Mouse (Mus musculus) myocyte (in vitro differentiated cells): Measurements from ENCODE around the gene Acap1. TPM values are rescaled to one million over a fixed set of nuclear protein-coding genes. Genes with fewer than 3 reads are reported as not detected.
"Not testable (repeated sequence)": the region's sequence is repeated elsewhere in the genome, so short reads cannot be mapped to it uniquely, and the experiment has no call there.

ENCODE experiments used
- H3K27me3 ChIP-seq: one replicate; pipeline ENCODE4 v1.6.1; 2011; ENCODE audit not compliant: control insufficient read depth, insufficient read depth, insufficient read length
- H3K36me3 ChIP-seq: one replicate; pipeline ENCODE4 v1.6.1; 2011; ENCODE audit not compliant: control insufficient read depth, insufficient read depth
- H3K4me2 ChIP-seq: one replicate; pipeline ENCODE4 v1.6.1; 2011; ENCODE audit warnings: low read depth, control low read depth
- H3K4me3 ChIP-seq: one replicate; pipeline ENCODE4 v1.5.1; 2011; ENCODE audit warnings: mild to moderate bottlenecking, control low read depth, moderate library complexity
- H3K79me2 ChIP-seq: one replicate; pipeline ENCODE4 v1.6.1; 2011; ENCODE audit not compliant: control insufficient read depth, insufficient read depth
- H3ac ChIP-seq: one replicate; pipeline ENCODE4 v1.6.1; 2011; ENCODE audit not compliant: control insufficient read depth, insufficient read length
- CEBPB ChIP-seq: IDR thresholded peaks from 2 replicates; pipeline ENCODE4 v1.6.1; 2011; ENCODE audit warnings: mild to moderate bottlenecking, moderate library complexity; ENCODE audit not compliant: poor library complexity, insufficient read depth, severe bottlenecking
- E2F4 ChIP-seq: IDR thresholded peaks from one replicate; pipeline ENCODE4 v1.6.1; 2011; ENCODE audit warnings: mild to moderate bottlenecking, control low read depth, moderate library complexity; ENCODE audit not compliant: insufficient read depth
- MAX ChIP-seq: IDR thresholded peaks from one replicate; pipeline ENCODE4 v1.6.1; 2011; ENCODE audit warnings: low read depth, mild to moderate bottlenecking, control low read depth
- MYOD1 ChIP-seq, 3 experiments: IDR thresholded peaks; one replicate each; pipeline ENCODE4 v1.6.1; 2011; ENCODE audit warnings: control low read depth in 2 of 3, low read depth in 2 of 3, mild to moderate bottlenecking in 2 of 3, moderate library complexity in 1 of 3; ENCODE audit not compliant: insufficient read length in 2 of 3, control insufficient read depth in 1 of 3
- MYOG ChIP-seq, 3 experiments: IDR thresholded peaks; one replicate each; pipeline ENCODE4 v1.6.1; 2011; ENCODE audit warnings: control low read depth in 2 of 3, low read depth in 2 of 3, mild to moderate bottlenecking in 2 of 3; ENCODE audit not compliant: insufficient read length in 2 of 3, control insufficient read depth in 1 of 3, insufficient read depth in 1 of 3
- POLR2A ChIP-seq: IDR thresholded peaks from one replicate; pipeline ENCODE4 v1.6.1; 2011; ENCODE audit warnings: low read depth, mild to moderate bottlenecking, control low read depth, moderate library complexity; ENCODE audit not compliant: insufficient read length
- POLR2AphosphoS2 ChIP-seq: IDR thresholded peaks from one replicate; pipeline ENCODE4 v1.6.1; 2011; ENCODE audit warnings: low read depth, control low read depth; ENCODE audit not compliant: insufficient read length
- REST ChIP-seq: IDR thresholded peaks from one replicate; pipeline ENCODE4 v1.6.1; 2011; ENCODE audit warnings: mild to moderate bottlenecking, control low read depth, moderate library complexity; ENCODE audit not compliant: insufficient read depth, insufficient read length
- SRF ChIP-seq: IDR thresholded peaks from one replicate; pipeline ENCODE4 v1.6.1; 2011; ENCODE audit warnings: low read depth; ENCODE audit not compliant: control insufficient read depth, insufficient read length
- TCF12 ChIP-seq: IDR thresholded peaks from one replicate; pipeline ENCODE4 v1.6.1; 2011; ENCODE audit warnings: mild to moderate bottlenecking, control low read depth; ENCODE audit not compliant: poor library complexity, insufficient read depth, severe bottlenecking
- TCF3 ChIP-seq: IDR thresholded peaks from one replicate; pipeline ENCODE4 v1.6.1; 2011; ENCODE audit warnings: low read depth, control low read depth; ENCODE audit not compliant: insufficient read length
- USF1 ChIP-seq: IDR thresholded peaks from one replicate; pipeline ENCODE4 v1.6.1; 2011; ENCODE audit warnings: low read depth, mild to moderate bottlenecking, control low read depth, moderate library complexity
- polyA plus RNA-seq: library from polyadenylated mRNA; unstranded; fragments of >200 nt; fragmentation: generic; extraction: Trizol; gene quantifications from one replicate; pipeline ENCODE4 v1.2.1, GENCODE M21; 2012; ENCODE audit warnings: missing spikeins

Gene Acap1
- polyA plus RNA-seq, 1 experiment = 1.4 TPM

DNA sequence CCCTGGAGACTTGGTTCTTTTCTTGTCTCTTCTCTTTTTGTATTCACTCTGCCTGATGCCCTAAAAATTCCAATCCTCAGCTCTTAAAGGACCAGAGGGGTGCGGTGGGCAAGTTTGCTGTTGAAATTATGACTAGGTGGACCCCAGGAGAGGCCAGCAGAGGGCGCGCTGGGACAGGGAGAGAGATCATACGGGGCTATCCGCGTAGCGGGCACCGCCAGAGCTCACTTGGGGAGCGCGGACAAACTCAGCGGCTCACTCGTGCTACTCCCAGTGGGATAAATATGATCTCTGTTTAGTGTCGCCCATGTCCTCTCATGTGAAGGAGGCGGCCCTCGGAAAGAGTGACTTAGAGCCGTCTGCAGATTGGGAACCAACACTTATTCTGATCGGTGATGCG lies 38.8 kb upstream of the Acap1 start:
- Histone ChIP-seq H3K27me3 (peaks cover 35% of the 10 kb centered on the region), H3K4me3 (no peak overlapping the region), H3K4me2 (peak overlapping the region; percentile 90), H3ac (no peak overlapping the region), H3K36me3 (no peaks in the 10 kb centered on the region), H3K79me2 (no peaks in the 10 kb centered on the region)
- TF ChIP-seq POLR2A = no peak
- TF ChIP-seq E2F4 = peak; percentile 27
- TF ChIP-seq MYOG (IDR thresholded peaks at IDR 0.05; ENCODE audit: control insufficient read depth in 1 of 3, insufficient read depth in 1 of 3, insufficient read length in 2 of 3, low read depth in 2 of 3) = no peak
- TF ChIP-seq TCF3 = no peak
- no peak for TF ChIP-seq MAX

DNA sequence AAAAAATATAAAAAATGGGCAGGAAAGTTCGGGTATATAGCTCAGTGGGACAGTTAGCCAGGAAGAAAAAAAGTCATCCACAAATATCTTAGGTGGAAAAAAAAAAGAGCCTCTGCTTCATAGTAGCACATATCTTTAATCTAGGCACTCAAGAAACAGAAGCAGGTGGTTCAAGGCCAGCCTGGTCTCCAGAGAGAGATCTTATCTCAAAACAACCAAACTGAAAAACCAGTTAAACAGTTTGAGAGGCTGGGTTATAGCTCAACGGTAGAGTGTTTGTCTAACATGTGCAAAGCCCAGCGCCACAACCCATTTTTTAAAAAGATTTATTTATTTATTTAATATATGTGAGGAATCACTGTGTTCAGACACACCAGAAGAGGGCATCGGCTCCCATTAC lies 37.7 kb upstream of the Acap1 start:
- Histone ChIP-seq H3K36me3 (no peaks in the 10 kb centered on the region), H3K27me3 (peaks cover 26% of the 10 kb centered on the region), H3ac (no peak overlapping the region), H3K4me3 (no peak overlapping the region), H3K79me2 (no peaks in the 10 kb centered on the region), H3K4me2 (no peak overlapping the region)
- TF ChIP-seq TCF3 (no peak), MYOG (IDR thresholded peaks at IDR 0.05; ENCODE audit: control insufficient read depth in 1 of 3, insufficient read depth in 1 of 3, insufficient read length in 2 of 3, low read depth in 2 of 3) (no peak), E2F4 (no peak), MAX (no peak), USF1 (no peak), CEBPB (no peak), MYOD1 (IDR thresholded peaks at IDR 0.05; ENCODE audit: control insufficient read depth in 1 of 3, insufficient read length in 2 of 3, low read depth in 2 of 3) (no peak), TCF12 (no peak), POLR2AphosphoS2 (no peak), SRF (no peak), POLR2A (no peak), REST (no peak)

DNA sequence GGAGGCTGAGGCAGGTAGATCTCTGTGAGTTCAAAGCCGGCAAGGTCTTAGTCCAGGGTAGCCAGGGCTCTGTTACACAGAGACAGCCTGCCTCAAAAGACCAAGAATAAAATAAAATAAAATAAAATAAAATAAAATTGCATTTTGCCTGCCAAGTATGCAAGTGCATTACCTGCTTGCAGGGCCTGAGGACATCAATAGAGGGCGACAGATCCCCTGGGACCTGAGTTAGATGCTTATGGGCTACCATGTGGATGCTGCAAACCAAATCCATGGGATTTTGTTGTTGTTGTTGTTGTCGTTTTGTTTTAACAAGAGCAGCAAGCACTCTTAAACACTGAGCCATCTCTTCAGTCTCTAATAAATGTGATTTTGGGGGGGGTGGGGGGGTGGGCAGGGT lies 36.9 kb upstream of the Acap1 start:
- H3ac ChIP-seq = no peak overlapping the region
- H3K4me2 ChIP-seq = no peak overlapping the region
- TF ChIP-seq CEBPB (no peak), TCF12 (no peak), USF1 (no peak), TCF3 (no peak), MYOD1 (IDR thresholded peaks at IDR 0.05; ENCODE audit: control insufficient read depth in 1 of 3, insufficient read length in 2 of 3, low read depth in 2 of 3) (no peak), MAX (no peak), E2F4 (no peak), POLR2AphosphoS2 (no peak)
- no peaks in the 10 kb centered on the region for H3K79me2 ChIP-seq
- H3K36me3 ChIP-seq = no peaks in the 10 kb centered on the region
- peaks cover 17% of the 10 kb centered on the region for H3K27me3 ChIP-seq
- no peak overlapping the region for H3K4me3 ChIP-seq

DNA sequence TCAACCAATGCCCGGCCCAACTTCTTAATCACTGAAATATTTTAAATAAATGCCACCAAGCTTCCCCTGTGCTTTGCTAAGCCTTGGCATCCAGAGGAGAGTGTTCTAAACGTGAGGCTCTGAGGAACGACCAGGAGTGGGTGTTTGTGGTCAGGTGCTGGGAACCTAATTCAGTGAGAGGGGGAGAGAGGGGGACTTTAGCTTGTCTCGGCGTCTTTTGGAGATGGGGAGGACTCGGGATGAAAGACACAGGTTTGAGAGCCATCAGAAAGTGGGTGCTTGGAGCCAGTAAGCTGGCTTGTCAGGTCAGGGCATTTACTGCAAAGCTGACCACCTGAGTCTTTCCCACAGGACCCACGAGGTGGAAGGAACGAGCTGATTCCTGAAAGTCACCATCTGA lies 36.4 kb upstream of the Acap1 start:
- Histone ChIP-seq H3K4me2 (no peak overlapping the region), H3K36me3 (no peaks in the 10 kb centered on the region), H3K79me2 (no peaks in the 10 kb centered on the region), H3ac (no peak overlapping the region), H3K27me3 (peaks cover 13% of the 10 kb centered on the region), H3K4me3 (no peak overlapping the region)
- TF ChIP-seq POLR2A (no peak), CEBPB (no peak)

DNA sequence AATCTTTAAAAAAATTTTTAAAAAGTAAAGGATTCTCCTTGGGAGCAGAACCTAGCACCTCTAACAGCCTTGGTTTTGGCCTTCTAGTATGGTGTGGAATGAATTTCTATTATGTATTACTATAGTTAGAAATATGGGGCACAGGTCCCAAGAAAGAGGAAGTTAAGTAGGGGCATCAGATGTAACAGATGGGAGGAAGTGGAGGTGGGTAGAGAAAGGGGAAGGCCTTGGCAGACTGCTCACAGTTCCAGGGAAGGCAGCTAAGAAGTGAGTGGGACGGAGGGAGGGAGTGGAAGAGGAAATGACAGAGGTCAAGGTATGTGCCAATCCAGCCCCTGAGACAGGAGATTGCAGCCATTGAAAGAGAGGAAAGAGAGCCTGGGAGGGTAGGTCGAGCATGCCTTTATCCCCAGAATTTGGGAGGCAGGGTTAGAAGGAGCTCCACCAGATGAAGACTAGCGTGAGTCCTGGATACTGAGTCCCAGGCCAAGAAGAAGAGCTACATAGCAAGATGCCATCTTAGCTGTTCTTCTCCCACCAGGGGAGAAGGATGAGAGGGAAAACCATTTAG lies 35.7 kb upstream of the Acap1 start:
- Histone ChIP-seq H3K4me2 (no peak overlapping the region), H3K4me3 (no peak overlapping the region), H3K79me2 (no peaks in the 10 kb centered on the region), H3ac (no peak overlapping the region), H3K27me3 (peaks cover 5% of the 10 kb centered on the region), H3K36me3 (no peaks in the 10 kb centered on the region)
- TF ChIP-seq E2F4 (no peak), MYOD1 (IDR thresholded peaks at IDR 0.05; ENCODE audit: control insufficient read depth in 1 of 3, insufficient read length in 2 of 3, low read depth in 2 of 3) (no peak), POLR2A (no peak), MYOG (IDR thresholded peaks at IDR 0.05; ENCODE audit: control insufficient read depth in 1 of 3, insufficient read depth in 1 of 3, insufficient read length in 2 of 3, low read depth in 2 of 3) (no peak), POLR2AphosphoS2 (no peak), CEBPB (no peak), TCF3 (no peak), SRF (no peak), TCF12 (no peak), MAX (no peak), USF1 (no peak), REST (no peak)

GRCm38 (mm10) chr11:69930176-69930575 lies 34.8 kb upstream of the Acap1 start:
- not testable (repeated sequence) for H3K79me2 ChIP-seq, H3K36me3 ChIP-seq, H3K4me2 ChIP-seq, H3ac ChIP-seq, H3K4me3 ChIP-seq, H3K27me3 ChIP-seq
